Mouse (Mus musculus) 416B (cell line): ENCODE measurements around the gene Dpagt1.
"Not testable (repeated sequence)": the region's sequence is repeated elsewhere in the genome, so short reads cannot be mapped to it uniquely, and the experiment has no call there.

Experiments used
- DNase-seq: peaks from one replicate; pipeline ENCODE4 v3.0.0; 2011; ENCODE audit warnings: low read depth

Dpagt1 gene

GRCm38 (mm10) chr9:44325768-44326370 lies at the start of gene Dpagt1:
Gene Dpagt1 (plus strand): TSS chr9:44326019.
- DNase-seq: no peak

GRCm38 (mm10) chr9:44283183-44283582 lies 42.6 kb upstream of the Dpagt1 start:
- DNase-seq: no peak

DNA sequence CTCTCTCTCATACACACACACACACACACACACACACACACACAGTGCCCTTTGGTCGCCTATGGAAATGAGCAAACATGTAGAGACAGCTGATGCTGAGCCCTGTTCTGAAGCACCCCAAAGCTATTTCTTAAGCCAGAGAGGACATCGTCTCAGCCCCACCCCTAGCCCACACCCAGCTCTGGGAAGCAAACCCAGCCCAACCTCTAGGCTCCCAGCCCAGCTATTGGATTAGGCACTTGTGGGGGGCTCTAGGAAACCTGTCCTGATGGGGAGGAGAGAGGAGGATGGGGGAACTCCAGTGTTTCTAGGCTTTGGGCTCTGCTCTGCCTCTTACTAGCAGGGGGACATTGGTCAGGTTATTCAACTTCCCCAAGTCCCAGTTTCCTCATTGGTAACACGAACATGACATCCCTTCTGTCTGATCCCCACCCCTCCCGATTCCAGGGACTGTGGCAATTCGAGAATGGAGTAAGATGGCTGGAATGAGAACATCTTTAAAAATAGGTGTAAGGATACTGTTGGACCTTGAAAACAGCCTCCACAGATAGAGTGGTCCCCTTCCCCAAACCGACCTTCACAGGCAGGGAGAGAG lies 39.5 kb upstream of the Dpagt1 start:
- DNase-seq: no peak

DNA sequence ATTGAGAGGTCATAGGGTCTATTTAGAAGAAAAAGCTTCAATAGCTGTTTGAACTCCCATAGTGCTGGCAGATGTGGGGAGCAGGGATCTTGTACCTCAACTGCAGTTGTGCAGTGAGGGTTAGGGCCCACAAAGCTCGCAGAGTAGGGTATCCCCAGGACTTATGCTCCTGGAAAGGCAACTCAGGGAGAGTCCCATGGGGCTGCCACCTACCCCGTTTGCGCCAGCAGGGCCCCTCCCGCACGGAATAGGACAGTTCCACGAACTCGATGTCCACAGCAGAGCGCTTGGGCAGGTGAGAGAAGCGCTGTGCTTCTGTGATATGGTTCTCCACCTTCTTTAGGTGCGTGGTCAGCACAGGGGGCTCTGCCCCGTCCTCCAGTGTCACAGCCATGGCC lies 38.8 kb upstream of the Dpagt1 start:
- no peak for DNase-seq

GRCm38 (mm10) chr9:44287401-44288075 lies 38.3 kb upstream of the Dpagt1 start:
- DNase-seq: no peak

DNA sequence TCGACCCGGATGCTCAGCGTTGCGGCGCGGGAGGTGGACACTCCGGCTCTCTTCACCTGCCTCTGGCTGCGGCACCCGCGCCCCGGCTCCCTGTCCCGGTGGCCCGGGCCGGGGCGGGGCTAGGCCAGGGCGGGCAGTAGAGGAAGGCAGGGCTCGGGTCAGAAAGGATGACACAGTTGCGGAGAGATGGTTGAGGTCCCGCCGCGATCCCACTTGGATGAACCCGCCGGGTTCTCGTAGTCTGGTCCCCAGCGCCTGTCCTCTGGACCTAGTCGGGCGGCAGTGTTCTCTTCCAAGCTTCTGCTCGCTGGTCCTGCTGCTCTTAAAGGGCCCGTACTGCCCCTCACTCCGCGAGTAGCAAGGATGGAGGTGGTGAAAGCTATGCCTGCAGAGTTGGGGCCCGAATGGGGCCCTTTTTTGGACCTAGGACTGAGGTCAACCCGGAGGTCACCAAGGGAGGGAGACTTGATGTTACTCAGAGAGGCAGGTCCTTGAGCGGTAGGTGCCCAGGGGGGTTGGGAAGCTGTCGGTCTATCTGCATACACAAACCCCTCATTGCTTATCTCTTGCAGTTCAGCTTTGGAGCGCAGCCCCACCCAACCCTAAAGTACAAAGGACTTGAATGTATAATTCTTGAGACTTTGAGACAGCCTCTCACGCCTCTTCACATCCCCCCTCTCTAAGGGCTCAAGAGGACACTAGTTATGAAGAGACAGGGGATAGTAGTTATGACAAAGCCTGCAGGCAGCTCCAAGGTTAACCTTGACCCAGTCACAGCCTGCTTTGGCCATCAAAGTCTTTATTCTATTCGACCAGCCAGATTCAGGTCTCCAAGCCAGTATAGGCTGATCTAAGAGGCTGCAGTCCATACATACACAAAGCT lies 37.5 kb upstream of the Dpagt1 start, which contains the start of gene Abcg4:
Gene Abcg4 (minus strand): TSS at position 540 of the 883 bp plus-strand sequence.
- no peak for DNase-seq

DNA sequence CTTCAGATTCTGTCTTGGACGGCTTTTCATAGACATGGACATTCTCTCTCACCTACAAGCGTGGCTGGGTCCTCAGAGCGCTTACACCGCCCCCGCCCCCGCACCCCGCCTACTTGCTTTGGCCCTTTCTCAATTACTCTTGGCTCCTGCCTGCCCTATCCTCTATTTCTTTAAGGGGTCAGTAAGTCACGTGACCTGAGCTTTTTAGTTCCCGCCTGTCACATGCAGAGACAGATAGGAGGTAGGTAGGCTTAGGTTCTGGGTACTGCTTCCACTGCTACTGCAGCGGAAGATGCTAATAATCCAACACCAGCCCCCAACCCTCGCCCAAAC lies 36.9 kb upstream of the Dpagt1 start:
- no peak for DNase-seq

- DNase-seq: peak; percentile 56
Measured at GRCm38 (mm10) chr9:44292490-44292889, 33.3 kb upstream of the Dpagt1 start.

- DNase-seq: not testable (repeated sequence)
Measured at GRCm38 (mm10) chr9:44300001-44300400, 25.8 kb upstream of the Dpagt1 start.

GRCm38 (mm10) chr9:44305466-44306079 lies 20.2 kb upstream of the Dpagt1 start, which contains the start of gene Hinfp:
Gene Hinfp (minus strand): TSS chr9:44305671.
- peak; percentile 99 for DNase-seq

DNA sequence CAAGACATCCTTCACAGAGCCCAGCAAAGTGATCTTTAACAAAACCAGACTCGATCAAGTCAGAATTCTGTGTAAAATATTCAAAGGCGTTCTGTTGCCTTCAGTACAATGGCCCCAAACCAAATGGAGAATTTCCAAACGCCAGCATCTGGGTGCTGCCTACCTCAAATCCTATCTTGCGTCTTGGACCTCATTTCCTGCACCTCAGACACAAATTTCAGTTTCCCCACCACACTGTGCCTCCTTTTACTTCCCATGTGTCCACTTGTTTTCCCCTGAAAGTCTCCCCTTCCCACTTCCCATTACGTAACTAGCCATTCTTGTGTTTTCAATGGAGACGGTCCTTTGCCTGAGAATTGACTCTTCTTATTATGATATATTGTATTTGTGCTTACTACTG lies 19.3 kb upstream of the Dpagt1 start:
- no peak for DNase-seq

- DNase-seq: no peak
Measured at GRCm38 (mm10) chr9:44307248-44307647, 18.6 kb upstream of the Dpagt1 start.

DNA sequence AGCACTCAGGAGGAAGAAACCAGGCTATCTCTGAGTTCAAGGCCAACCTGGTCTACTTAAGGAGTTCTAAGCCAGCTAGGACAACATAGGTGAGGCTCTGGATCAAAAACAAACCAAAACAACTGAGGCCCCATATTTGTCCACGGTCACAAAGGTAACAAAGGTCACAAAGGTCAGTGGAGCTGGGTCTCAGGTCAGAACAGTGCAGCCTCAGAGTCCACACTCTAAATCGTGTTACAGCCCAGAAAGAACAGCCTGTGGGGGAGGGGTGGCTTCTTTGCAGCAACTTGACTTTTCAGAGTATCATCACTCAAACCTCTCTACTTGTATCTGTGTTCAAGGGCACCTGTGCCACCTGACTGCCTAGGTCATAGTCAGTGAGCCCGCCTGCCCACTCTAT lies 16.1 kb upstream of the Dpagt1 start:
- DNase-seq: no peak

- DNase-seq: no peak
Measured at GRCm38 (mm10) chr9:44310750-44311135, 15.1 kb upstream of the Dpagt1 start.

GRCm38 (mm10) chr9:44311136-44312134 lies 14.4 kb upstream of the Dpagt1 start:
- no peak for DNase-seq

DNA sequence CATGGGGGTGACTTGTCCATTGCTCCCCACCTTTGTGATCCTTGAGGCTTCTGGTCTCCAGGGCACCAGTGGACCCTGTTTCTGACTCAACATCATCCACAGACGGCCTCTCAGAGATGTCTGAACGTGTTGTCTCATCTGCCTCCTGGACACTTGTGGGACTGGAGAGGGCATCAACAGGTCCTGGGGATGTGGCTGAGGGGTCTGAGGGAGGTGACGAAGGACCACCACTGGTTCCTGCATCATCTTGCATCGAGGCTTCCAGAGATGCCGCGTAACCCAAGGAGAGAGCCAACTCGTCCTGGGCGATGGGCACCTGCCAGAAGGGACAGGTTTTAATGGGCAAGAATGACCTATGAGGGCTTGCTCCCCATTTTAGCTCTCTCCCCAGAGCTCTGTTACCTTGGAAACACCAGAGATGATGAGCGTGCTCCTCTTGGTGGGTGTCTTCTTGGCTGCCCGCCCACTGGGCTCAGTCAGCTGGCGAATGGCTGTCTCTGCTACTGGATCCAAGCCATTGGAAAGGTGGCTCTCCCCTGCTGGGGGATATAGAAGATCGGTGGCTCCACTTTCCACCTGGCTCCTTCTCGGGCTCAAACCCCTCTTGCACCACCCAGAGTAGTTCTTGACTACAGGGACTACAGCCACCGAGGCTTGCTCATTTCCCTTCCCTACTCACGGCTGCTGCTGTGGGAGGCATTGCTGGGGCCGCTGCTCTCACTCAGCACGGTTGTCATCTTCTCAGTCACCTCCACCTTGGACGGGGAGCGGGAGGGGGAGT lies 12.2 kb upstream of the Dpagt1 start:
- no peak for DNase-seq

DNA sequence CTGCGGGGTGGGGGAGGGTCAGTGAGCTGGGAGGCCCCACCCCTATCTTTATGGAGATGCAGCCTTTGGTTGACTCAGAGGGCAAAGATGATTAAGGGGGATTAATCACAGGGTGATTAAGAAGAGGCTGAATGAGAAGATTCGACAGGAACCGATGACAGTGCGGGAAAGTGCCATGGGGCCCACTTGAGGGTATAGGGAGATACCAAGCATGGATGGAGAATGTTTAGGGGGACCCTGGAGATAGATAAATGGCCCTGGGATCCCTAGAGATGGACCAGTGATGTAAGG lies 11.6 kb upstream of the Dpagt1 start:
- no peak for DNase-seq

GRCm38 (mm10) chr9:44314910-44315309 lies 10.9 kb upstream of the Dpagt1 start:
- DNase-seq: no peak

DNA sequence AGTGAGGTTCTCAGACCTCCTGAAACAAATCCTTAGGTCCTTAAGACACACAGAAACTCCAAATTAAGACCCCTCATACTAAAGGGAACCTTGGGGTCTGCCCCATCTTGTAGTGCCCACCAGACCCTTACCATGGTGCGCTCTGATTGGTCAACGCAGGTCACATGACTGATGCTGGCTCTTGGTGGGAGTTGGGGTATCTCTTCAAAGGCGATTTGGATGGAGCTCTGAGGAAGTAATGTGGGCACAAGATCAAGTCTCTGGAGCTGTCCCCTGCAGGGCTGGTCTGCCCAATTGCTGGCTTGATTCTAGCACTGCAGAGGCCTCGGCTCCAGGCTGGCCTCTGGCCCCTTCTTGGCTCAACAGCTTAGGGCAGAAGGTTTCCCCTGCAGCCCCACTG lies 8.4 kb upstream of the Dpagt1 start:
- DNase-seq: no peak
